Mouse (Mus musculus) MEL (cell line): ENCODE results near the gene Pex14.

ENCODE experiments used
- CHD2 ChIP-seq: IDR thresholded peaks from 2 replicates; pipeline ENCODE4 v1.6.1; 2011; ENCODE audit warnings: low read length, improper control_type of control experiment
- CTCF ChIP-seq, 3 experiments: IDR thresholded peaks in 2 of 3; conservative IDR thresholded peaks in 1 of 3; 2 replicates each; pipeline ENCODE4 v1.5.1; 2011 to 2012; ENCODE audit warnings: low read length in 3 of 3, low read depth in 2 of 3, mild to moderate bottlenecking in 2 of 3, improper control_type of control experiment in 1 of 3, inconsistent platforms in 1 of 3, mixed read lengths in 1 of 3, moderate library complexity in 1 of 3; ENCODE audit not compliant: control insufficient read depth in 1 of 3, insufficient read depth in 1 of 3, poor library complexity in 1 of 3, severe bottlenecking in 1 of 3
- ELF1 ChIP-seq: IDR thresholded peaks from 2 replicates; pipeline ENCODE4 v1.6.1; 2014; ENCODE audit warnings: low read depth, mild to moderate bottlenecking, inconsistent platforms, low read length, improper control_type of control experiment, moderate library complexity
- EP300 ChIP-seq, 2 experiments: IDR thresholded peaks; 2 replicates each; pipeline ENCODE4 v1.6.1; 2011; ENCODE audit warnings: improper control_type of control experiment in 2 of 2, low read length in 2 of 2, low read depth in 1 of 2, mild to moderate bottlenecking in 1 of 2
- GATA1 ChIP-seq: IDR thresholded peaks from 2 replicates; pipeline ENCODE4 v1.6.1; 2011; ENCODE audit warnings: low read depth, low read length, improper control_type of control experiment
- MAFK ChIP-seq: IDR thresholded peaks from 2 replicates; pipeline ENCODE4 v1.6.1; 2011; ENCODE audit warnings: low read depth, mild to moderate bottlenecking, low read length, improper control_type of control experiment, borderline replicate concordance
- MEF2A ChIP-seq: IDR thresholded peaks from 2 replicates; pipeline ENCODE4 v1.6.1; 2014; ENCODE audit warnings: low read depth, mild to moderate bottlenecking, inconsistent platforms, low read length, improper control_type of control experiment; ENCODE audit not compliant: poor library complexity, insufficient replicate concordance, severe bottlenecking; ENCODE audit errors: extremely low read depth
- POLR2A ChIP-seq, 2 experiments: IDR thresholded peaks; 2 replicates each; pipeline ENCODE4 v1.6.1; 2011 to 2012; ENCODE audit warnings: low read length in 2 of 2, mild to moderate bottlenecking in 2 of 2, control low read depth in 1 of 2, improper control_type of control experiment in 1 of 2, low read depth in 1 of 2, moderate library complexity in 1 of 2; ENCODE audit not compliant: control insufficient read depth in 1 of 2, insufficient read depth in 1 of 2, poor library complexity in 1 of 2
- POLR2AphosphoS5 ChIP-seq: IDR thresholded peaks from 2 replicates; pipeline ENCODE4 v1.6.1; 2012; ENCODE audit warnings: low read depth, borderline replicate concordance, mild to moderate bottlenecking, inconsistent platforms, low read length, moderate library complexity, mixed read lengths
- TAL1 ChIP-seq: IDR thresholded peaks from 2 replicates; pipeline ENCODE4 v1.6.1; 2012; ENCODE audit warnings: mild to moderate bottlenecking, inconsistent platforms, low read length, moderate library complexity, mixed read lengths
- USF2 ChIP-seq, 2 experiments: IDR thresholded peaks; 2 replicates each; pipeline ENCODE4 v1.6.1; 2011 to 2012; ENCODE audit warnings: improper control_type of control experiment in 2 of 2, low read length in 2 of 2, borderline replicate concordance in 1 of 2, inconsistent platforms in 1 of 2, low read depth in 1 of 2, mild to moderate bottlenecking in 1 of 2; ENCODE audit not compliant: insufficient read depth in 1 of 2
- ZC3H11A ChIP-seq: IDR thresholded peaks from 2 replicates; pipeline ENCODE4 v1.6.1; 2012; ENCODE audit warnings: low read depth, mild to moderate bottlenecking, inconsistent platforms, low read length, improper control_type of control experiment
- ZMIZ1 ChIP-seq: IDR thresholded peaks from 2 replicates; pipeline ENCODE4 v1.6.1; 2012; ENCODE audit warnings: low read depth, mild to moderate bottlenecking, inconsistent platforms, low read length, improper control_type of control experiment, moderate library complexity

DNA sequence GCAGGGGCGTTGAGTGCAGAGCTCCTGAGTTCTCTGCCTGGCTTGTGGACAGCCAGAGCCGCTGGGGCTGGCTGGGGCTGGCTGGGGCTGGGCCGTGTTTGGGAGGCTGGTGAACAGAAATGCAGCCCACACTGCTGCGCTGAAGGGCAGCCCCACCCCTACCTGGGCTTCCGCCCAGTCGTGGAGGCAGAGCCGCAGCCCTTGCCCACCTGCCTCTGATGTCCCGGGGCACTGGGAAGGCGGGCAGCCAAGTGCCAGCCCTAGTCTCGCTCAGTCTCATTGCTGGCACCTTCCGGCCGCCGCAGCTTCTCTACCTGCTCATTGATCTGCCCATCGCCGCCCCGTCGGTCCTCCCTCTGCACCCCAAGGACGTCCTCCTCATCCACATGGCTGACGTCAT lies 138.6 kb downstream of the Pex14 start:
- TF ChIP-seq MAFK (no peak), MEF2A (no peak), POLR2AphosphoS5 (no peak), GATA1 (no peak), POLR2A (IDR thresholded peaks at IDR 0.05; ENCODE audit: control insufficient read depth in 1 of 2, insufficient read depth in 1 of 2, low read depth in 1 of 2, low read length in 2 of 2, poor library complexity in 1 of 2) (no peak), CHD2 (no peak), EP300 (IDR thresholded peaks at IDR 0.05; ENCODE audit: low read depth in 1 of 2, low read length in 2 of 2) (no peak), CTCF (IDR thresholded peaks at IDR 0.05 in 2 of 3, conservative IDR thresholded peaks at IDR 0.05 in 1 of 3; ENCODE audit: control insufficient read depth in 1 of 3, insufficient read depth in 1 of 3, low read depth in 2 of 3, low read length in 3 of 3, poor library complexity in 1 of 3, severe bottlenecking in 1 of 3) (no peak), ZMIZ1 (no peak), ZC3H11A (no peak), TAL1 (no peak), USF2 (IDR thresholded peaks at IDR 0.05; ENCODE audit: borderline replicate concordance in 1 of 2, insufficient read depth in 1 of 2, low read depth in 1 of 2, low read length in 2 of 2) (no peak), ELF1 (no peak)
